Mouse (Mus musculus): ENCODE data around the gene Kat5.

The Kat5 gene

DNA sequence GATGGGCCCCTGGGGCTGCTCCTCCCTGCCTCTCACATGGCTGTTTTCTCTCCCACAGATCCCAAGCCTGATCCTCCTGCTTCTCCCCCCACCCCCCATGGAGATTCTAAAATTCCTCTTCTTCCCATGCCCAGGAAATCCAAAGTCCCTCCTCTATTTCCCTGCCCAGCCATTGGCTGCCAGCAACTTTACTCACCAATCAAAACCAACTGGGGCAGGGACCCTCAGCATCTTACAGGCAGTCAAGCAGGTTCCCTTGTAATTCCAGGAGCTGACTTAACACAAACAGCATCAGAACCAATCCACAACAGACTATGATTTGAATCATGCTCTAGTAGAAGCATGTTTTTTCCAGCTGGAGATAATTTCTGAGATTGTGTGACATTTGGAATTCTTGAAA lies 19.9 kb upstream of the Kat5 start:
- DNase-seq (ENCODE audit: low spot score in 2 of 2) = no peak

DNA sequence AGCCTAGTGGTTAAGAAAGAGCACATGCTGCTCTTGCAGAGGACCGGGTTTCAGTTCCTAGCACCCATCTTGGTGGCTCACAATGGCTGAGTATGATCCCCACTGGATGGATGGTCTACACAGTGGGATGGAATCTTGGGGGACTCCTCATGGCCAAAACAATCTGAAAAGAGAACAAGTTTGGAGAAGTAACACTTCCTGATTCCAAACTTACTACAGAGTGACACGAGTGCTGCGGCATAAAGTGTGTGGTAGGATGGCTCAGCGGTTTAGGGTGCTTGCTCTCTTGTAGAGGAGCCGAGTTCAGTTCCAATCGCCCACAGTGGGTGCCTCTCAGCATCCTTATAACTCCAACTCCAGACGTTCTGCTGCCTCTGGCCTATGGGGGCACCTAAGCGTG lies 15.3 kb upstream of the Kat5 start:
- DNase-seq (ENCODE audit: low spot score in 2 of 2) = no peak

DNA sequence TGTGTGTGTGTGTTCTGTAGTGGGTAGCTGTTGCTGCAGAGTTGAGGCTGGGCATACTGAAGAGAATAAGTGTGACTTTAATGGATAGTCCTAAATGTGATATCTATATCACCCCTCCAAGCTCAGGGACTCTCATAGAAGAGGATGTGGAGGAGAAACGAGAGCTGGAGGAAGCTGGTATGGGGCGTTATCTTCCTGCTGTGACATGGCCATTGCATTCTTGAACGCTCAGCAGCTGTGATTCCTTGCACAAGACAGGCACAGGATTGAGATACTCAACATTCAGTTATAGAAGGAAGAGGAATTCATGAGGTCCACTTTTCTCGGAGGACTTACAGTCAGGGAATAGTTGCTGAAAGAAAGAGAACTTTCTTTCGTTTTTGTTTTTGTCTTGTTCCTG lies 11.8 kb upstream of the Kat5 start:
- DNase-seq (ENCODE audit: low spot score in 2 of 2) = no peak

DNA sequence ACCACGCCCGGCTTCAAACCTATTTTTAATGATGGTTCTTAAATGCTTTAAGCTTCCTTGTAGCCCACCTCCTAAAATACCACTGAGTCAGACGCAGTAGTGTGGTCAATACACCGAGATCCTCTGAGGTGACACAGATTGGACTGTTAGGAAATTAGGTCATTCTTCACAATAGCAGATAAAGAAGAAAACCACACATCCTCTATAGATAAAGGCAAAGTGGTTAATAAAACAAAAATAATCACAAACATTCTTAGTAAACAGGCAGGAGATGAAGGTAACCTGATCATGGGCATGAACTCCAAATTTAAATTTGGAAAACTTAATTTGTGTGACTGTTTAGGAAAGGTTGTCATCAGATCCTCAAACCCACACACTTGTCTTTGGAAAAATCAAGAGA lies 10.0 kb upstream of the Kat5 start:
- DNase-seq (ENCODE audit: low spot score in 2 of 2) = no peak

DNA sequence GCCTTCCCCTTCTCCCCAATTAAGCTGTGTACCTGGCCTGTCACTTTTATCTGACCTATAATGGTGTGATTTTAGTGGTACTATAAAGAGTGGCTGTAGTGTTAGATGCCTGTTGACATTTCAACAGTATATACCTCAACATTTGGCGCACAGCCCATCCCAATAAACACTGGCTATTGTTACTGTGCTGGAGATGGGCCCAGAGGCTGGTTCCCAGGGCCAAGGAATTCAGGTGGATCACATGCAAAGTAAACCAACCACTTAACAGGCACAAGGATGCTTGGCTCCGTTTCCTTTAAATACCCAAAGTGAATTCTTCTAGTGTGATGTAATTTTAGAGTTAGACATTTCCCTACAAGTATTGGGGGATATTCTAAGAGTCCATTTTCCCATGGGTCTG lies 4.9 kb upstream of the Kat5 start:
- no peak for DNase-seq (ENCODE audit: low spot score in 2 of 2)

DNA sequence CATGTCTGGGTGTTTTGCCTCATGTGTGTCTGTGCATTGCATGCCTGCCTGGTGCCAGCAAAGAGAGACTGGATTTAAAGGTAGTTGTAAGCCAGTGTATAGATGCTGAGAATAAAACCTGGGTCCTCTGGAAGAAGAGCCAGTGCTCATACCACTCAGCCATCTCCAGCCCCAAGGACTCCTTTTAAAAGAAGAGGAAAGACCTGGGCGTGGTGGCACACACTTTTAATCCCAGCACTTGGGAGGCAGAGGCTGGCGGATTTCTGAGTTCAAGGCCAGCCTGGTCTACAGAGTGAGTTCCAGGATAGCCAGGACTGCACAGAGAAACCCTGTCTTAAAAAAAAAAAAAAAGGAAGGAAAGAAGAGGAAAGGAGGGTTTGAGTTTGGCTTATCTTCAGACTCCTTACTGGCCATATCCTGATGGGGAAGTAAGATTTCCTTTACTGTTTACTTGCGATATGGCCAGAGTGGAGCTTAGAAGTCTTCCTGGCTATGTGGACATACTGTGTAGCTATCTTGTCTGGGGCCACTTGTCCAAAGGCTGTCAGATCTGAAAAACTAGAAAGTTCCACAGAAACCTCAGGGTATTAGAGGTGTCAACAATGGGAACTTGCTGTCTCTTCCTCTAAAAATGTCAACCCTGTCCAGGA lies 2.9 kb upstream of the Kat5 start:
- DNase-seq (ENCODE audit: low spot score in 2 of 2) = no peak

DNA sequence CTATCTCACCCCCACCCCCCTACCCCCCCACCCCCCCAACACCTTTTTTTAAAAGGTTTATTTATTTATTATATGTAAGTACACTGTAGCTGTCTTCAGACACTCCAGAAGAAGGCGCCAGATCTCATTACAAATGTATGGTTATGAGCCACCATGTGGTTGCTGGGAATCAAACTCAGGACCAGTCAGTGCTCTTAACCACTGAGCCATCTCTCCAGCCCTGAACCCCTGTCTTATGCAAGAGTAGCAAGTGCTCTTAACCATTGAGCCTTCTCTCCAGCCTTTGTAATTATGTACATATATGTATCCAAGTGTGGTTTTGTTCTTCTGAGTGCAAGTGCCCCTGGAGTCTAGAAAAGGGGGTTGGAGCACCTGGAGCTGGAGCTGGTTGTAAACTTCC lies 1.9 kb upstream of the Kat5 start:
- DNase-seq (ENCODE audit: low spot score in 2 of 2) = no peak

DNA sequence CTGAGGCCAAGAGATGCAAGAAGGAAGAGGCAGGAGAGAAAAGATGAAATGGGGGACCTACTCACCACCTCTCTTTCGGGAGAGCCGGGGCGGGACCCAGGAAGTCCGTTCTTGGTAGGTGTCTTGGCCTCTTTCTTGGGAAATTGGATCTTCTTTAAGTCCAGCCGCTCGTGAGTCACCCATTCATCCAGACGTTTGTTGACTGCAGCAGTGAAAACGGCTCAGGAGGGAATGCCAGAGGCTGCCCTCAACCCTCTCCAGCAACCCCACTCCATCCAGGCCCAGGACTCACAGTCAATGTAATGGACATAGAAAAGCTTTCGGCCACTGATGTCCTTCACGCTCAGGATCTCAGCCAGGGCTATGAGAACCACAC lies 878 bp downstream of the Kat5 start:
- no peak for DNase-seq (ENCODE audit: low spot score in 2 of 2)

DNA sequence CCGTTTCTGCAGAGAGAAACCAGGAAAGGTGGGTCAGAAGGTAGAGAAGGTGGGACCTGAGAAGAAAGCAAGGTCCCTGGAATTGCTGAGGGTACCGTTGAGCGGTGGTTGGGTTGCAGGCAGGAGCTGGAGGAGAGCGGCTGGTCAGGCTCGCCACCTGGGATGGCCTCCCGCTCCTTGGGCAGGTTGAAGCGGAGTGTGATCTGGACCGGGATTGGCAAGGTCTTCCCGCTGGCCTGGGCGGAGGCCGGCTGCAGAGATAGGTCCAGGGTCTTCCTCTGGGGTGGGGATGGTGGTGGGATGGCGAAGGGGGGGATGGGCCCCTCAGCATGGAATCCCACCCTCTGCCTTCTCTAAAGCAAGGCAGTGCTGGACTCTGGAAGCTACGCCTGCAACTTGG lies 1.3 kb downstream of the Kat5 start:
- no peak for DNase-seq (ENCODE audit: low spot score in 2 of 2)

DNA sequence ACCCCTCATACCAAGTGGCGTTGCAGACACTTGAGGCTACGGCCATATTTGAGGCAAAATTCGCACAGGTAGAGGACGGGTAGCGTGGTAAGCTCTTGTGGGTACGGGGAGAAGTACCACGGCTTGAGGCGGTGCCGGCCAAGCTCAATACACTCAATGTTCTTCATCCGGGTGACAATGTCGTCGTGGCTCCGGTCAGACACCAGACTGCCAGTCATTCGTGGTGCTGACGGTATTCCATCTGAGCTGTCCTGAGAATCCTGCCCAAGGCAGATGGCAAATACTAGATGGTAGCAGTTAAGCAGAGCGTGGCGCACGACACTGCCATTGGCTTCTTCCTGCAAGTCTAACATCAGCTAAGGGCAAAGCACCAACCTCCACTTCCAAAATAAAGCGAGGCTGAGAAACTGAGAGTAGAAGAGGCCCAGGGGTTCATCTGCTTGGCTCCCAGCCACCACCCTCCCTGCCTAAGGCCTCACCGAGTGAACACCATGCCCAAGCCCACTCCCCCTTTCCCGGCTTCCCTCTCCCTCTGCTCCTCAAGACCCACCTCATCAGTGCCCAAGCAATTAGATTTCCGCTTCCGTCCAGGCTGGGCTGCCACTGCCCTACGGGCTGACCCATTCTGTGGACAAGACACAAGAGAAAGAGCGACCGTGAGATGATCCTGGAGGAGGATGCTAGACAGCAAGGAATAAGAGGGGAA lies 2.2 kb downstream of the Kat5 start:
- DNase-seq (ENCODE audit: low spot score in 2 of 2) = no peak

DNA sequence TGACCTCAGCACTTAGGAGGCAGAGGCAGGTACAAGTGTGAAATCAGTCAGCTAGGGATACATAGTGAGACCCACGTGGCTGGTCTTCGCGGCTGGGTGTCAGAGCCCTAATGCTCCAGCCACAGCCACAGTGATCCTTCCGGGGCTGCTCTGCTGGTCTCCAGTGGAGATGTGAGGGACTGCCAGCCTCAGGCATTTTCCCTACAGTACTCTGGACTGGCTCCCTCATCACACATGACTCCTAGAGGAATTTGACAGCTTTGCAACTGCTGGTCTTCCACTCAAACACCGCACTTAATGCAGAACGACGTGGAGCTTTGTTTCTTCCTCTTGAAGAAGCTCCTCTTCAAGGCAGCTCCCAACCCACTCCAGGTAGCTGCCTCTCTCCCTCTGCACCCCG lies 3.8 kb downstream of the Kat5 start:
- no peak for DNase-seq (ENCODE audit: low spot score in 2 of 2)

DNA sequence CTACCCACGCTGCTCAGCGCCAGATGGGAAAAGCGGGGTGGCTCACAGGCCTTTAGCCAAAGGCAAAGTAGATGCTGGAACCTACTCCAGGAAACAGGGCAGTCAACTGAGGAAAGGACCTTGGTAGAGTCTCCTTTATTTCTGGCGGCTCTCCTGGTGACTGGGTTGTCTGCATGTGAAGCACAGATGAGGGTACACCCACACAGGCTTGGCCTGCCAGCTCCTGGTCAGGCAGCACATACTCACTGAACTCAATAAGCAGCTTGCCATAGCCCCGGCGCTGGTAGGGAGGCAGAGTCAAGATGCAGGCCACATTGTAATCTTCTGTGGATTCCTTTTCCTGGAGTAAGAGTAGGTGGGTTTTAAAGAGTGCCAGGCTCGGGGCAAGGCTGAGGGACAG lies 4.9 kb downstream of the Kat5 start:
- no peak for DNase-seq (ENCODE audit: low spot score in 2 of 2)

DNA sequence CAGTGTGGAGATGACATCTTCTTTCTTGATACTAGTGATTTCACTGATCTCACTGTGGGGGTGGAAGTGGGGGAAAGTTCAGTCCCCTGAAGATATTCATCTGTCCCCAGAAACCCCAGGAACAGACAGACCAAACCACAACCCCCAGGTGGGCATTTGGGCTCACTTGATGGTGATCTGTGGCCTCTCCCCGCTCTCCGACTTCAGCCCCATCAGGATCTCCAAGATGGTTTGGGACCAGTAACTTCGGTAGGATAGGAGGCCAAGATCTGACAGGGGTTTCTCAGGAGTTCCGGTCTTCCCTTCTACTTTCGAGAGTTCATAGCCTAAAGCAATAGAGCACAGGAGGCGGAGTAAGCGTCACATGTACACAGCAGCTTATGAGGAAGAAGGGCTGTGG lies 6.4 kb downstream of the Kat5 start:
- DNase-seq (ENCODE audit: low spot score in 2 of 2) = no peak

DNA sequence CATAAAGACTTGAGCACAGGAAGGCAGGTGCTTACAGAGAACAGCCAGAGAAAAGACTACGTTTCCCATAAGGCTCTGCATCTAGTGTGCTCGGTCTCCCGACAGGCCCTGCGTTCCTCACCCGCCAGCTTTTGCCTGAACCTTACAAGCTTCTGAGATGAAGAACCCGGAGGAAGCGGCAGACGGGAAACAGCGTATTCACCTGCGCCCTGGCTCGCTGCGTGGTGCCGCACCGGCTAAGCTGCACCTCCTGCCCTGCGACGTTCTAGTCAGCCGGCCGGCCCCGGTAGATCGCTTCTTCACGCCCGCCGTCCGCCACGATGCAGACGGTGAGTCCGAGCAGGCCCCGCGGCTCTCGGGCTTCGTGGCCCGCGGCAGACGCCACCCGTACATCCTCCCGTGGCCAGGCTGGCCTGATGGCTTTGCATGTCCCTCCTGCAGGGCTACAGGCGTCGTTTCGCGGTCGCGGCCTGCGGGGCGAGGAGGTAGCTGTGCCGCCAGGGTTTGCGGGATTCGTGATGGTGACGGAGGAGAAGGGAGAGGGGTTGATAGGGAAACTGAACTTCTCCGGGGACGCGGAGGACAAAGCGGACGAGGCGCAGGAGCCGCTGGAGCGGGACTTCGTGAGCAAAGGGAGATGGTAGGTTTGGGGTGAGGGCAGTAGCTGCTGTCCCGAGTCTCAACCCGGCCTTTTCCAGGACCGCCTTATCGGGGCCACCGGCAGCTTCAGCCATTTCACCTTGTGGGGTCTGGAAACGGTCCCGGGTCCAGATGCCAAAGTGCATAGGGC lies 8.1 kb downstream of the Kat5 start, which contains the start of gene Rnaseh2c:
TSS of gene Rnaseh2c (plus strand) at position 122 of the 790 bp plus-strand sequence.
- DNase-seq (ENCODE audit: low spot score in 2 of 2) = peak; percentile 67 to 73

DNA sequence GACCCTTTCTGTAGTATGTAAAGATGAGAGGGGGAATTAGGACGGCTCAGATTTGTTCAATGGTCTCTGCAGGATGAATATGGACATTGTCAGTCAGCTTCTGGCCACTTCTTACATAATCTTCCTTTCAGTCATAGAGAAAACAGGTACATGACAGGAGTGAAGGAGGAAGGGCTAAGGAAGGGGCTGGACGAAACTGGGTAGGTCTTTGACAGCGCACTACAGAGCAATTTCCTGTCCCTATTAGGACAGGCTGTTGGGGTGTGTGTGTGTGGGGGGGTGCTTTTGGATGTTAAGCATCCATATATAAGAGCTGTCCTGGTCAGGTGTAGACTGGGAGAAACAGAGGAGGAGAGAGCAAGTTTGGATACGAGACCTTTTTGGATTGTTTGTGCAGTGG lies 10.8 kb downstream of the Kat5 start:
- no peak for DNase-seq (ENCODE audit: low spot score in 2 of 2)

DNA sequence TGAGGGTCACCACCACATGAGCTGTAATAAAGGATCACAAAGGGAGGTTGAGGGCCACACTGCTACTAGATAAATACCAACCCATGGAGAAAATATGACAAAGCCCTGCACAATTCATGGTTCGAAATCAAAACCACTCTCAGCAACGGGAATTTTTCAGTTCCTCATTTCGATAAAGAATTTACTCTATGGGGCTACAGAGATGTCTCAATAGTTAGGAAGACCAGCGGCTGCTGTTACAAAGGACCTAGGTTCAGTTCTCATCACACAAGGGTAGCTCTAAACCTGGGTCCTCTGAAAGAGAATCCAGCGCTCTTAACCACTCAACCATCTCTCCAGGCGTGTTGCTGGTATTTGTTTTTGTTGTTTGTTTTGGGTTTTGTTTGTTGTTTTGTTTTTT lies 18.1 kb downstream of the Kat5 start:
- DNase-seq (ENCODE audit: low spot score in 2 of 2) = no peak

DNA sequence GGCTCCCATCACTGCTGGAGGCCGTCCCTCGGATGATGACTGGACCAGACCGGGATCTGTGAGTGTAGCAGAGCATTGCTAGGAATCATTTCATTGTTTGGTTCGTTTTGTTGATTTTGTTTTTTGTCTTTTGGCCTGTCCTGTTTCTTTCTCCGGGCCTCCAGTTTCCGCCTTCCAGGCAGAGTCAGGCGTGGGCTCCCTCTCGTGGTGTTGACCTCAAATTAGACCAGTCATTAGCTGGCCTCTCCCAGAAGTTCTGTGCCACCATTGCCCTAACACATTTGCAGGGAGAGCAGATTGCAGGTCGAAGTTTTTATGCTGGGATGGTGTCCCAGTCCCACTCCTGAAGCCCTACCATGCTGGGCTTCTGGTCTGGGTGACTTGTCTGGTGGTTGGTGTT lies 20.9 kb downstream of the Kat5 start:
- no peak for DNase-seq (ENCODE audit: low spot score in 2 of 2)

DNA sequence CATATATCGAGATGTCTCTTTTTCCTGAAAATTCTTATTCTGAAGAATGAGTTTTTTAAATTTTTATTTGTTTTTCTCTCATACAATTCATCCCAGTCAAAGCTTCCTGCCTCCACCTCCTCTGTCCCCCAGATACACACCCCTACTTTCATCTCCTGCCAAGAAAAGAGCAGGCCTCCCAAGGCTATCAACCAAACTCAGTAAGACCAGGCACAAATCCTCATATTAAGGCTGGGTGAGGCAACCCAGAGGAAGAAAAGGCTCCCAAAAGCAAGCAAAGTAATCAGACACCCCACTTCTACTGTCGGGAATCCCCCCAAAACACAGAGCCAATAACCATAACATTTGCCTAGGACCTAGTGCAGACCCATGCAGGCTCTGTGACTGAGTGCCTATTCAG lies 28.0 kb downstream of the Kat5 start:
- DNase-seq (ENCODE audit: low spot score in 2 of 2) = no peak

DNA sequence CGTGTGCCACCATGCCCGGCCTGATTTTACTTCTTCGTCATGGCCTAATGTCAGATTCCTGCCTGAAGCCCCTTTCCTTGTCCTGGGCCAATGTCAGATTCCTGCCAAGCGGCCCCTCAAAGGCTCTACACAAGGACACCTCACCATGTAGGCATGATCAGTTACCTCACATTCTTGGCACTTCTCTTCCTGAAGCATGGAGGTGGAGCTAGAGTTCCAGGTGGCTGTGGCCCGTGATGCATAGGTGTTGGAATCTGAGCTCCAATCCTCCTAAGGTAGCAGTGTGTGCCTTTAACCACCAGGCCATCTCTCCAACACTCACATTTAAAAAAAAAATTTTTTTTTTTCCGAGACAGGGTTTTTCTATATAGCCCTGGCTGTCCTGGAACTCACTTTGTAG lies 29.3 kb downstream of the Kat5 start:
- DNase-seq (ENCODE audit: low spot score in 2 of 2) = no peak

DNA sequence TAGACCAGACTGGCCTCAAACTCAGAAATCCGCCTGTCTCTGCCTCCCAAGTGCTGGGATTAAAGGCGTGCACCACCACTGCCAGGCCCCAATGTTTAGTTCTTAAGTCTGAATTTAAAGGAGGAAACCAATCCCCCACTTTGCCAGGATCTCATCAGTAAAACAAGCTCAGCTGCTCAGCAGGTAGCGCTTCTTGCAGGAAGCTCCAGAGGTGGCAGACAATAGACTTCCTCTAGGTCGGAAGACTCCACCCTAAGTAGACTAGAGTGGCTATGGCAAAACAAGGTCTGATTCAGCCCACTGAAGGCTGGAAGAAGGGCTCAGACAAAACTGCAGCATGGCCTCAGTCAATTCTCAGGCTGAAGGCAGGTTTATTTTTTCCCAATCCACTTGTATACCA lies 30.1 kb downstream of the Kat5 start:
- no peak for DNase-seq (ENCODE audit: low spot score in 2 of 2)

DNA sequence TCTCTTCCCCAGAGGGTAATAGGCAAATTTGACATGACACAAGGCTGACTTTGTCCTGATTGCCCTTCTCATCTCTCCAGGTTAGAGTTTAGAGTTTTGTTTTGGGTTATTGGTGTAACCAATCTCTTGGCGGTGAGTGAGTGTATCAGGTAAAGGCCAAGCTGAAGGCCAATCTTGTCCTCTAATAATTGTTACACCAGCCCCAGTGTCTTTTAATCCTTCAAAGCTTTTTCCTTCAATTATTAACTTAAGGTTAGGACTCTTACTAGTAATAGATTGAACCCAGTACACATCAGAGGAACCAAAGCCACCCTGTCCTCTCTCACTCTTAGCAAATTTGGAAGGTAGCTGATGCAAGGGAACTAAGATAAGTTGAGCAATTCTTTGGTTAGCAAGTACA lies 34.7 kb downstream of the Kat5 start:
- no peak for DNase-seq (ENCODE audit: low spot score in 2 of 2)

DNA sequence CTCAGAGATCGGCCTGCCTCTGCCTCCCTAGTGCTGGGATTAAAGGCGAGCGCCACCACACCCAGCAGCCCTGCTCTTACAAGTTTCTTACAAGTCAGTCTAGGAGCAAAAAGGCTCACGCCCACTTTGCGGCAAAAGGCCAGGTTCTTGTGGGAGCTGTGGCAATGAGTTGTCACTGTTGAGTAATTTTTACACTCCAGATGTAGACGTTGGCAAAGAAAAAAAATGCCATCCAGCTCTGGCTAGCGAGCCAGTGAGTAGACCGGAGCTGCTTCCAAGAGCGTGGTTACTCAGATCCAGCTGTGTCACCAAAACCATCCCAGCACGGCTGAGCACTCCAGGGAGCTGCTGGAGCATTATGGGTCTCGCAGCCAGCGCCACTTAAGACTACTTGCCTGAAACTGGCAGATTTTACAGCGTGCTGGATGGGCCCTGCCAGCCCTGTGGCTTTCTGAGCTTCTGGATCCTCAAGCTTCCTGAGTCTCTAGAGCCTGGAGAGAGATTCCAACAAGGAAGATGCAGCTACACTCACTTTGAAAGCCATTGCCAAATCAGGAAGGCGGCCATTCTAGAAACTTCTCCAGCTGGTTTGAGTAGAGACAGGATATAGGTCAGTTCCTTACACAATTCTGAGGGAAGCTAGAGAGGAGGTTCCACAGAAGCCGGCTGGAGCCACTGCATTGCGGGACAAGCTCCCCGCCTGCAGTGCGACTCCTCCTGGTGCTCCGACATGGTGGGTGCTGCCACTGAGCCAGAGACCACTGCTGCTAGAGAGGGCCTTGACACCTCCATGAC lies 37.5 kb downstream of the Kat5 start:
- DNase-seq (ENCODE audit: low spot score in 2 of 2) = peak; percentile 30 to 34
